Mouse (Mus musculus) forebrain, embryonic 11.5 days (tissue): Measurements from ENCODE around the gene Hcrt. TPM values are rescaled to one million over a fixed set of nuclear protein-coding genes. Genes with fewer than 3 reads are reported as not detected.

Source experiments
- ATAC-seq: fragments of 200-750 bp; cut with Nextera tagmentation; replicated peaks from 2 replicates; pipeline ENCODE4 v1.8.0; 2017; ENCODE audit warnings: moderate TSS enrichment; ENCODE audit not compliant: low FRiP score
- DNase-seq: peaks from one replicate; pipeline ENCODE4 v3.0.0-alpha.2; 2017; ENCODE audit warnings: low spot score
- H3K27ac ChIP-seq: fragments of 300-500 bp; sonication (generic); 2 replicates; pipeline ENCODE4 v1.5.1; 2014; ENCODE audit warnings: low read depth, low read length
- H3K27me3 ChIP-seq: fragments of 300-500 bp; sonication (generic); 2 replicates; pipeline ENCODE4 v1.6.1; 2014; ENCODE audit warnings: mild to moderate bottlenecking, low read length, mixed read lengths; ENCODE audit not compliant: control insufficient read depth, insufficient read depth
- H3K36me3 ChIP-seq: fragments of 300-500 bp; sonication (generic); 2 replicates; pipeline ENCODE4 v1.6.1; 2014; ENCODE audit warnings: mild to moderate bottlenecking, low read length, moderate library complexity, mixed read lengths; ENCODE audit not compliant: control insufficient read depth, insufficient read depth
- H3K4me1 ChIP-seq: fragments of 300-500 bp; sonication (generic); replicated peaks from 2 replicates; pipeline ENCODE4 v1.6.1; 2014; ENCODE audit warnings: low read length, mixed read lengths; ENCODE audit not compliant: control insufficient read depth, insufficient read depth
- H3K4me2 ChIP-seq: fragments of 300-500 bp; sonication (generic); 2 replicates; pipeline ENCODE4 v1.6.1; 2014; ENCODE audit warnings: low read depth, mild to moderate bottlenecking, low read length, moderate library complexity, mixed read lengths; ENCODE audit not compliant: severe bottlenecking
- H3K4me3 ChIP-seq: fragments of 300-500 bp; sonication (generic); 2 replicates; pipeline ENCODE4 v1.5.1; 2014; ENCODE audit warnings: low read depth, low read length
- H3K9ac ChIP-seq: fragments of 300-500 bp; sonication (generic); 2 replicates; pipeline ENCODE4 v1.6.1; 2014; ENCODE audit warnings: low read length
- H3K9me3 ChIP-seq: fragments of 300-500 bp; sonication (generic); 2 replicates; pipeline ENCODE4 v1.6.1; 2016; ENCODE audit warnings: low read length, mixed read lengths; ENCODE audit not compliant: control insufficient read depth
- WGBS: fragments of 180-500 bp; shearing (Covaris S2); extraction: QIAGEN DNeasy Blood & Tissue Kit; methylation state at CpG from one replicate; pipeline ENCODE4 v1.1.7; 2014; 5-methylcytosine and 5-hydroxymethylcytosine counted together
- polyA plus RNA-seq: library from polyadenylated mRNA; unstranded; fragments of >200 nt; fragmentation: Nextera tagmentation; extraction: Ambion mirVana; gene quantifications from 2 replicates; pipeline ENCODE4 v1.2.1, GENCODE M21; 2014

Gene Hcrt
- polyA plus RNA-seq, 1 experiment from 2014 or later, result not detected

DNA sequence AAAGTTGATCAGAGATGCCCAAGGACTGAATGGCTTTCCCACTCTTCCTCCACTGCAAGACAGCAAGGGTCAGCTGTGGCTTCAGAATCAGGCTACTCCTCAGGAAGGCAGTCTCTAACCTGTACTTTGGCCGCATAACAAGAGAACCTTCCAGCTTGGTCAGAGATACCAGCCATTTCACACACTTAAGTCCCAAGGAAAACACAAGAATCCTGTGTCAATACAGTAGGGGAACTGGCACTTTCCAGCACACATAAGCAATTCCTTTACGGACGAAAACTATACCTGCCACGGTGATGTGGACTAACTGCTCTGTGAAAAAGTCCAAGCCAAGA, 26.0 kb downstream of the Hcrt start:
- Histone ChIP-seq H3K27me3 (no peaks in the 10 kb centered on the region), H3K4me1 (no peaks in the 10 kb centered on the region; the same call in 1 of the 2 replicates), H3K9me3 (no peaks in the 10 kb centered on the region), H3K4me2 (peak overlapping the region; percentile 90; the same call in 1 of the 2 replicates), H3K27ac (no peak overlapping the region), H3K4me3 (no peak overlapping the region), H3K9ac (no peak overlapping the region; the same call in 1 of the 2 replicates), H3K36me3 (no peaks in the 10 kb centered on the region)
- WGBS, result 89% methylated on average over 4 of the region's 4 CpGs
- ATAC-seq (no peak), DNase-seq (no peak)

DNA sequence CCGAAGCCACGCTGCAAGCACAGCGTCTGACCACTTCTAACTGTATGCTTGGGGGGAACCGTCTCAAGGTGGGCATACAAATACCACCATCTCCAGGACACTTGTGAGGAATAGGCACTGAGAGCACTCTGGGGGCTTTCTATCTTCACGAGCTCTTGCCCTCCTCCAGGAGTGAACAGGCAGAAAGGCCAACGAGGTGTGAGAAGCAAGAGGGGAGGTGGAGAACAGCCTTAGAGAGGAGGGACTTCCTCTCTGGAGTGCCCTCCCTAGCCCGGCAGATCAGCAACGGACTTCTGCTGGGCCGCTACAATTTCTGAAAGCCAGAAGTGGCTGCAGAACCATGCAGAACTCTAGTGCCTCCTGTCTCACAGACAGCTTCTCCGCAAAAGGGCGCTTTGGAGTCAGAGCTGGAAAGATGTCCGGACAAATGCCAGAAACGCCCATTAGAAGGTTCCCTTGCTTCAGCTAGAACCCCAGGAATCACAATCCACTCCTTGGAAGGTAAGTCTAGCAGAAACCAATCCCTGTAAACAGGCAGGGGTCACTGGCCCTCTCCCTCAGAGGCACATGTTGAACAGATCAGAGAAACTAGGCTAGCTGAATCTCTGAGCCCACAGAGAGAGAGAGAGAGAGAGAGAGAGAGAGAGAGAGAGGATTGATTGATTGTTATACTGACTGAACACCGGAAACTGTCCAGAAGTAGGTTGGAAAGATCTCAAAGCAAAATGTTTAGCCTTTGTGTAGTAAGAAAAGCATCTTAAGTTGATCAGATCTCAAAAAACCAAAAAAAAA, 26.6 kb downstream of the Hcrt start:
- no peak for DNase-seq
- Histone ChIP-seq H3K36me3 (no peaks in the 10 kb centered on the region), H3K27me3 (no peaks in the 10 kb centered on the region), H3K4me2 (no peak overlapping the region), H3K4me1 (no peaks in the 10 kb centered on the region; the same call in 1 of the 2 replicates), H3K4me3 (no peak overlapping the region), H3K27ac (no peak overlapping the region), H3K9ac (no peak overlapping the region), H3K9me3 (no peaks in the 10 kb centered on the region)
- 84% methylated on average over 14 of the region's 14 CpGs for WGBS
- no peak for ATAC-seq

DNA sequence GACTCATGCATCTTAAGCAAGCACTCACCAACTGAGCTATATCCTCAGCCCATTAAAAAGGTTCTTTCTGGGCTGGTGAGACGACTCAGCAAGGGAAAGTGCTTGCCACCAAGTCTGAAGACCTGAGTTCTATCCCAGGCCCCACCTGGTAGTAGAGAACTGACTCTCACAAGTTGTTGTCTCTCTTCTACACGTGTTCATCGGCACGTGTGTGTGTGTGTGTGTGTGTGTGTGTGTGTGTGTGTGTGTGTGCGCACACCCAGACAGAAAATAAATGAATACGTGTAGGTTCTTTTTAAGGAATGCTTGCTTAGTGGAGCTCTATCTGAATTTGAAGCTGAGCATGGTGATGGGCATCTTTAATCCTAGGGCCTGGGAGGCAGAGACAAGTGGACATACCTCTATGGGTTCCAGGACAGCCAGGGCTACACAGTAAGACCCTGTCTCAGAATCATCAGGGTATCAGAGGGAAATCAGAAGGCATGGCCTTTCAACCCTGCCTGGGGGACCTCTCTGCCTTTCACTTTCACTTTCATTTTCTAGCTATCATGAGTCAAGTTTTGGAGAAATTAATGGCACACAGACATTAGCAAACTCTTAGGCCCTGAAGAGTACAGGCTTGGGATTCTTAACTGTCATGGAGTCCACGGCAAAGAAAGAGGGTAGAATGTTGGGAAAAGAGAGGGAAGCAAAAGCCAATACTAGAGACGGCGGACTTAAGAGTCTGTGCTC, 27.4 kb downstream of the Hcrt start:
- WGBS, result 92% methylated on average over 9 of the region's 9 CpGs
- H3K4me3 ChIP-seq, result no peak overlapping the region
- no peak overlapping the region for H3K4me2 ChIP-seq
- no peak overlapping the region for H3K27ac ChIP-seq
- H3K9ac ChIP-seq, result no peak overlapping the region
- no peaks in the 10 kb centered on the region for H3K9me3 ChIP-seq
- no peak for DNase-seq
- no peaks in the 10 kb centered on the region; the same call in 1 of the 2 replicates for H3K4me1 ChIP-seq
- no peak for ATAC-seq
- no peaks in the 10 kb centered on the region for H3K27me3 ChIP-seq
- H3K36me3 ChIP-seq, result no peaks in the 10 kb centered on the region

DNA sequence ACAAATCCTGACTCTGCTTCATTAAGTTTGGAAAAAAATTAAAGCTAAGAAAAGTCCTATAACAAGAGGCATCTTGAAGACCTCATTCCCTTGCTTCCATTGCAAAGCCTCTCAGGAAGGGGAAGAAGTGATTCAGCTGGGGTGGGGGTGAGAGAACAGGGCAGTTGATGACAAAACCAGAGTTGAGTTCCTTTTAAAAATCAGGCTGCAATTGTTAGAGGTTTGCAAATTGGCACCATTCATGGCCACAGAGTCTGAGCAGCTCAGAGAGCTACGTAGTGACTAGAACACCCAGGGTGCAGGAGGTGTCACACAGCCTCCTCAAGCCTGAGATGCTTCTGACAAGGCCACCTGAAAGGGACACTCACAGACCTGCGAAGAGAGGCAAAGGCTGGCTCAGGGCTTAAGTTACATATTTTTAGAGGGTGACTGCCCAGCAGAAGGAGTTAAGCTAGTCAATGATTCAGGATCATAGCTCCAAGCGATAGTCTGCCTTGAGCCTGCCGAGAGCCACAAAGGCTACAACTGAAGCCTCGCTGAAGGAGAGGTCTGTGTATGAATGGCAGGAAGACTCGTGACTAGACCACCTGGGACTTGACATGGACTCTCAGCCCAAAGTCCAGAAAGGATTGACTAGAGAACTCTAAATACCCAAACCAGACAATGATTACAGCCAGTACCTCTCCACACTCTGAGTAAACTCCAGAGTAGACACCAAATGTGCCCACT, 32.1 kb downstream of the Hcrt start:
- Histone ChIP-seq H3K9me3 (no peaks in the 10 kb centered on the region), H3K4me2 (no peak overlapping the region), H3K27me3 (no peaks in the 10 kb centered on the region), H3K36me3 (no peaks in the 10 kb centered on the region), H3K27ac (no peak overlapping the region), H3K9ac (no peak overlapping the region), H3K4me3 (no peak overlapping the region), H3K4me1 (no peaks in the 10 kb centered on the region)
- DNase-seq (no peak), ATAC-seq (no peak)
- WGBS, result 89% methylated on average over 6 of the region's 6 CpGs

DNA sequence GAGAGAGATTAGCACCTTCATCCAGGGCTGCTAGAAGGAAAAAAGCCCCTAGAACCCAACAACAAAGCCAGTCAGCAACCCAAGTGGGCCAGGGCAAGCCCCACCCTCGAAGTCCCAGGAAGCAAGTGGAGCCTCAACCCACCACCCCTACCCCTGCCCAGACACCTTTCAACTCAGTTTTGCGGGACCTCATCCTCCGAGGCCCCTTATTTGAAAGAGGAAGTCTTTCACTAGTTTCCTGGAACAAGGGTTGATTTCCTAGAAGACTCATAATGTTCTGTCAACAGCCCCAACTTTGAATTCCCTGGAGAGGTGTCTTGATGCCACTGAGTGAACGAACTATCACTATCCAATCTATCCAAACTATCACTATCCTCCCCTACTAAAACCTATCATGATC, 32.8 kb downstream of the Hcrt start:
- Histone ChIP-seq H3K4me3 (no peak overlapping the region), H3K27me3 (no peaks in the 10 kb centered on the region), H3K27ac (no peak overlapping the region), H3K9ac (no peak overlapping the region), H3K36me3 (no peaks in the 10 kb centered on the region), H3K4me1 (no peaks in the 10 kb centered on the region), H3K9me3 (no peaks in the 10 kb centered on the region), H3K4me2 (no peak overlapping the region)
- WGBS, result 91% methylated on average over 4 of the region's 4 CpGs
- ATAC-seq, result no peak
- no peak for DNase-seq

DNA sequence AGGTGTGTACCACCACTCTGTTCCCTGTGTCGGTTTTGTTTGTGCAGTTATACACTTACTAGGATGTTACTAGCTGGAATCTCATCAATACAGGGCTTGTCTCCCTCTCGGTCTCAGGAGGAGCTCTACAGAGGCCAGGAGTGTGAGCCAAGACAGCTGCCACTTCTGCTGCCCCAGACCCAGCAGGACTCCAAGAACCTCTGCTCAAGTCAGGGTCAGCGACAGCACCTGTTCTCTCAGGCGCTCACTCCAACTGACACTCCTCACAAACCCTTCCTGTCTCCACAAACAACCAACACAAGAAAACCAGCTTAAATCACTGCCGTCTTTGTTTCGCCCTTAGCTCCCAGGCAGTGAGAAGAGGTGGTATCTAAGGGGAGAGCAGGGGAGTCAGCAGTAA, 34.1 kb downstream of the Hcrt start:
- no peak for DNase-seq
- no peaks in the 10 kb centered on the region for H3K9me3 ChIP-seq
- no peaks in the 10 kb centered on the region for H3K4me1 ChIP-seq
- no peak overlapping the region for H3K4me2 ChIP-seq
- no peaks in the 10 kb centered on the region for H3K36me3 ChIP-seq
- no peak for ATAC-seq
- WGBS, result 89% methylated on average over 6 of the region's 6 CpGs
- H3K4me3 ChIP-seq, result no peak overlapping the region
- H3K9ac ChIP-seq, result no peak overlapping the region
- H3K27me3 ChIP-seq, result no peaks in the 10 kb centered on the region
- H3K27ac ChIP-seq, result no peak overlapping the region

DNA sequence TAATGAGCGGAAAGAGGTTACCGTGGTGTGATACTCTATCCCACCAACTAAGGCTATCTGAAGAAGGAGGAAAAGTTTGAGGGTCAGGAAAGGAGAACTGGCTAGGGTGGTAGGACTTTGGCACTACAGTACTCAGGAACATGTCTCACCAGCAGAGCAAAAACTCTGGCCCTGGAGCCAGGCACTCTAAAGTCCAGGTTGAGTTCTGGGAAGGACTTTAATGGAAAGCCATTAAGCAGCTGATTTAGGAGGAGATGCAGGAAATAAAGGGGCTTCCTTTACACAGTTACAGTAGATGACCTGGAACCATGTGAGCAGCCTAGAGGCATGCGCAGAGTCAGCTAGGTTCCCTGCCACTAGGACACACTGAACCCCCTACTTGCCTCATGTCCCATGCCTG, 35.5 kb downstream of the Hcrt start:
- Histone ChIP-seq H3K9me3 (no peaks in the 10 kb centered on the region), H3K4me1 (no peaks in the 10 kb centered on the region), H3K27ac (no peak overlapping the region), H3K27me3 (no peaks in the 10 kb centered on the region), H3K36me3 (no peaks in the 10 kb centered on the region), H3K4me2 (no peak overlapping the region), H3K4me3 (no peak overlapping the region), H3K9ac (no peak overlapping the region)
- no peak for ATAC-seq
- 90% methylated on average over 3 of the region's 3 CpGs for WGBS
- DNase-seq, result no peak

DNA sequence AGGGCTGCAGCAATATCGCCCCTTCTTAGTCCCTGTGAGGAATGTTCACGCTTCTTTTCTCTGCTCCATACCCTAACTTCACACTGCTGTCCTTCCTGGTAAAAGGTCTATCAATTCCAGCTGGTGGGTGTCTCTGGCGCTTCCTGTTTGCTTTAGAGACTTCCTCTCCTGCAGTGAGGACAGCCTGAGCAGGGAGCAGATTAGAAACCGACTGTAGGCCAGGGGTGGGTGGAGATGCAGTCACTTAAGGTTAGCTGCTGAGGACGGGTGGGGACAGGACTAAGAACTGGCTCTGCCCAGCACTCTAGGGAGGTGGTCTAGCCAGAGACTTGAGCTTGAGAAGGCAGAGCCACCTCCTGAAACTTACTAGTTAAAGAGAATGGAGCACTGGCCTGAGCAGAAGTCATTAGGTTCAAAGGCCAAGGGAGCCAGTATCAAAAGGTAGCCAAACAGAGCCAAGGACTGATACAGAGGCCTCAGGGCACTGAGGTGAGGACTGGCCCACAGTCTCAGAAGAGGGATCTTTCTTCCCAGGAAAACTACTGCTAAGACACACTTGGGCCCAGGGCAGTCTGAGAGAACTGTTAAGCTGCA, 37.7 kb downstream of the Hcrt start:
- Histone ChIP-seq H3K27ac (no peak overlapping the region), H3K27me3 (no peaks in the 10 kb centered on the region), H3K36me3 (no peaks in the 10 kb centered on the region), H3K4me2 (no peak overlapping the region), H3K4me3 (no peak overlapping the region), H3K9ac (no peak overlapping the region), H3K9me3 (no peaks in the 10 kb centered on the region), H3K4me1 (no peaks in the 10 kb centered on the region; the same call in 1 of the 2 replicates)
- WGBS, result 58% methylated on average over 5 of the region's 5 CpGs
- DNase-seq, result no peak
- ATAC-seq, result no peak
